Mouse (Mus musculus): ENCODE results near the gene Lmbr1l. TPM values are rescaled to one million over a fixed set of nuclear protein-coding genes. Genes with fewer than 3 reads are reported as not detected.

Gene Lmbr1l
- polyA plus RNA-seq, 1 experiment from 2014 or later = 22.3 TPM

Other genes starting within 250 kb of the Lmbr1l start
- 3.7 and 5.8 TPM in 2 replicates for gene Rnd1, start 240.8 kb downstream of the Lmbr1l start, polyA plus RNA-seq (2016; fragmentation: Nextera tagmentation; extraction: Ambion mirVana)
- gene Ccdc65, start 210.0 kb downstream of the Lmbr1l start, polyA plus RNA-seq (2016; fragmentation: Nextera tagmentation; extraction: Ambion mirVana) = 1.7 and 3.1 TPM in 2 replicates
- gene Fkbp11, start 190.0 kb downstream of the Lmbr1l start, polyA plus RNA-seq (2016; fragmentation: Nextera tagmentation; extraction: Ambion mirVana) = 12.9 and 15.9 TPM in 2 replicates
- 42.6 and 45.1 TPM in 2 replicates for gene Arf3, start 155.0 kb downstream of the Lmbr1l start, polyA plus RNA-seq (2016; fragmentation: Nextera tagmentation; extraction: Ambion mirVana)
- 0.21 and 0.44 TPM in 2 replicates for gene Wnt10b, start 140.1 kb downstream of the Lmbr1l start, polyA plus RNA-seq (2016; fragmentation: Nextera tagmentation; extraction: Ambion mirVana)
- 13.7 and 13.8 TPM in 2 replicates for gene Wnt1, start 128.4 kb downstream of the Lmbr1l start, polyA plus RNA-seq (2016; fragmentation: Nextera tagmentation; extraction: Ambion mirVana)
- 0.21 and 0.56 TPM in 2 replicates for gene Ddn, start 108.7 kb downstream of the Lmbr1l start, polyA plus RNA-seq (2016; fragmentation: Nextera tagmentation; extraction: Ambion mirVana)
- 88.7 and 89.0 TPM in 2 replicates for gene Prkag1, start 86.7 kb downstream of the Lmbr1l start, polyA plus RNA-seq (2016; fragmentation: Nextera tagmentation; extraction: Ambion mirVana)
- 10.2 and 11.2 TPM in 2 replicates for gene Kmt2d, start 47.0 kb downstream of the Lmbr1l start, polyA plus RNA-seq (2016; fragmentation: Nextera tagmentation; extraction: Ambion mirVana)
- gene Rhebl1, start 23.7 kb downstream of the Lmbr1l start, polyA plus RNA-seq (2016; fragmentation: Nextera tagmentation; extraction: Ambion mirVana) = 21.0 and 25.7 TPM in 2 replicates
- gene Dhh, start 19.7 kb downstream of the Lmbr1l start, polyA plus RNA-seq (2016; fragmentation: Nextera tagmentation; extraction: Ambion mirVana) = 0.42 and 0.46 TPM in 2 replicates
- gene Tuba1b, start 16.3 kb upstream of the Lmbr1l start, polyA plus RNA-seq (2016; fragmentation: Nextera tagmentation; extraction: Ambion mirVana) = 2,254 and 2,463 TPM in 2 replicates
- not detected in 2 replicates for gene Gm49450, start 35.3 kb upstream of the Lmbr1l start, polyA plus RNA-seq (2016; fragmentation: Nextera tagmentation; extraction: Ambion mirVana)
- 4,838 and 8,764 TPM in 2 replicates for gene Tuba1a, start 35.5 kb upstream of the Lmbr1l start, polyA plus RNA-seq (2016; fragmentation: Nextera tagmentation; extraction: Ambion mirVana)
- gene Tuba1c, start 111.7 kb upstream of the Lmbr1l start, polyA plus RNA-seq (2016; fragmentation: Nextera tagmentation; extraction: Ambion mirVana) = 111 and 135 TPM in 2 replicates
- 9.7 and 14.4 TPM in 2 replicates for gene Prph, start 136.9 kb upstream of the Lmbr1l start, polyA plus RNA-seq (2016; fragmentation: Nextera tagmentation; extraction: Ambion mirVana)
- 41.6 and 46.8 TPM in 2 replicates for gene Troap, start 156.3 kb upstream of the Lmbr1l start, polyA plus RNA-seq (2016; fragmentation: Nextera tagmentation; extraction: Ambion mirVana)
- gene C1ql4, start 169.6 kb upstream of the Lmbr1l start, polyA plus RNA-seq (2016; fragmentation: Nextera tagmentation; extraction: Ambion mirVana) = 0.78 and 8.7 TPM in 2 replicates
- 1.9 and 2.2 TPM in 2 replicates for gene Dnajc22, start 174.9 kb upstream of the Lmbr1l start, polyA plus RNA-seq (2016; fragmentation: Nextera tagmentation; extraction: Ambion mirVana)
- gene Spats2, start 207.7 kb upstream of the Lmbr1l start, polyA plus RNA-seq (2016; fragmentation: Nextera tagmentation; extraction: Ambion mirVana) = 58.4 and 62.6 TPM in 2 replicates